ENCODE assay signal across 8 mouse cellular contexts in the genomic region with DNA sequence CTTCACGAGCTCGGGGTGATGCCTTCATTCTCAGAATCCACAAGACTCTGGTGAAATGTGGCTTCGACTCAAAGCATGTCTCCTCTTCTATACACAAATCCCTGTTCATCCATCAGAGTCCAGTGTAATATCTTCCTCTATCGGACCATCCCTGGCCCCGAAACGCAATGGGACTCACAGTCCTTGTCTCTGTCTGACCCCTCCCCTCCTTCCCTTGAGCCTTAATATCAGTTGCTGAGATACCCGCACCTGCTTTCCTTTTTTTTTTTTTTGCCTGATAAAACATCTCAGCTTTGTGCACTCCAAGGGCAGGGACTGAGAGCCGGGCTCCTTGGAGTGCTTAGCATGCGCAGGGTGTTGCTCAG. TPM values are rescaled to one million over a fixed set of nuclear protein-coding genes. Genes with fewer than 3 reads are reported as not detected.
A peak's percentile ranks its signal among the peaks of the same experiment; 100 is the strongest.
DNase-seq lines count a peak whose midpoint lies in the region; ATAC-seq and TF ChIP-seq lines count a peak whose summit lies in the region.

No protein-coding gene starts in this region.

- 7% methylated on average over 9 of the region's 9 CpGs for WGBS in lung, adult 2 months
- WGBS in forebrain, embryonic 10.5 days, result 6% methylated on average over 9 of the region's 9 CpGs
- 11% methylated on average over 9 of the region's 9 CpGs for WGBS in limb, embryonic 11.5 days
- 6% methylated on average over 9 of the region's 9 CpGs for WGBS in neural tube, embryonic 15.5 days

- TF ChIP-seq CTCF in lung, adult 2 months (IDR thresholded peaks at IDR 0.05; ENCODE audit: insufficient read depth, low read length), result no peak

- no peak for DNase-seq in lung, adult 2 months
- DNase-seq in lung, adult 18-20 months, result no peak
- DNase-seq in forebrain, embryonic 10.5 days (ENCODE audit: extremely low spot score, low spot score), result peak; percentile 40
- no peak for DNase-seq in limb, embryonic 11.5 days (ENCODE audit: low spot score)
- DNase-seq in left cerebral cortex, postnatal 25 days (ENCODE audit: low spot score in 2 of 2), result no peak
- DNase-seq in adrenal gland, postnatal 10 days, result no peak

- peak overlapping the region; percentile 78 for H3K9ac ChIP-seq in limb, embryonic 11.5 days (ENCODE audit: low read length)
- peak overlapping the region; percentile 85 for H3K9ac ChIP-seq in neural tube, embryonic 15.5 days (replicated peaks)

- TF ChIP-seq POLR2A in lung, adult 2 months (IDR thresholded peaks at IDR 0.05; ENCODE audit: borderline replicate concordance, extremely low read depth, low read depth, low read length), result no peak

- H3K9me3 ChIP-seq in forebrain, embryonic 10.5 days, result no peaks in the 10 kb centered on the region
- H3K9me3 ChIP-seq in limb, embryonic 11.5 days (ENCODE audit: control insufficient read depth, low read length), result no peaks in the 10 kb centered on the region
- no peaks in the 10 kb centered on the region for H3K9me3 ChIP-seq in neural tube, embryonic 15.5 days (replicated peaks)

- peak overlapping the region; percentile 93 for H3K4me2 ChIP-seq in limb, embryonic 11.5 days (ENCODE audit: low read depth, severe bottlenecking)
- H3K4me2 ChIP-seq in neural tube, embryonic 15.5 days, result peak overlapping the region; percentile 93

- intact Hi-C loops in left cerebral cortex, postnatal 25 days (cut with DNase I), result loop anchor here (10.0 kb wide), 1 partner anchor 222 kb away; a partner anchor contains a TSS

- H3K27me3 ChIP-seq in forebrain, embryonic 10.5 days (ENCODE audit: poor library complexity, severe bottlenecking), result peaks cover 49% of the 10 kb centered on the region
- no peaks in the 10 kb centered on the region for H3K27me3 ChIP-seq in limb, embryonic 11.5 days (ENCODE audit: control insufficient read depth, insufficient read depth, low read length)
- no peaks in the 10 kb centered on the region for H3K27me3 ChIP-seq in neural tube, embryonic 15.5 days (replicated peaks)

- no peak for ATAC-seq in limb, embryonic 11.5 days (ENCODE audit: insufficient number of reproducible peaks, low FRiP score, low TSS enrichment, low read depth)
- no peak for ATAC-seq in neural tube, embryonic 15.5 days (ENCODE audit: low FRiP score)
- no peak for ATAC-seq in erythroblast, adult 5-6 weeks (replicated peaks; ENCODE audit: low FRiP score, poor library complexity, severe bottlenecking)

- H3K36me3 ChIP-seq in forebrain, embryonic 10.5 days (replicated peaks), result no peaks in the 10 kb centered on the region
- H3K36me3 ChIP-seq in limb, embryonic 11.5 days (ENCODE audit: control insufficient read depth, insufficient read depth, low read length), result no peaks in the 10 kb centered on the region
- no peaks in the 10 kb centered on the region for H3K36me3 ChIP-seq in neural tube, embryonic 15.5 days

- H3K27ac ChIP-seq in forebrain, embryonic 10.5 days, result peak overlapping the region; percentile 92
- no peak overlapping the region for H3K27ac ChIP-seq in limb, embryonic 11.5 days (replicated peaks; ENCODE audit: low read depth, low read length)
- peak overlapping the region; percentile 86 for H3K27ac ChIP-seq in neural tube, embryonic 15.5 days (replicated peaks)

- peak overlapping the region; percentile 22 for H3K4me3 ChIP-seq in lung, adult 2 months (replicated peaks; ENCODE audit: extremely low read depth, low read depth, low read length)
- peak overlapping the region; percentile 78 for H3K4me3 ChIP-seq in forebrain, embryonic 10.5 days
- peak overlapping the region; percentile 76 for H3K4me3 ChIP-seq in limb, embryonic 11.5 days (ENCODE audit: low read depth, low read length)
- H3K4me3 ChIP-seq in neural tube, embryonic 15.5 days (replicated peaks), result peak overlapping the region; percentile 73

- H3K4me1 ChIP-seq in lung, adult 2 months (ENCODE audit: control insufficient read depth, insufficient read depth, low read length), result peaks cover 1% of the 10 kb centered on the region; the same call in 1 of the 2 replicates
- peaks cover 49% of the 10 kb centered on the region for H3K4me1 ChIP-seq in forebrain, embryonic 10.5 days
- peaks cover 7% of the 10 kb centered on the region for H3K4me1 ChIP-seq in limb, embryonic 11.5 days (ENCODE audit: control insufficient read depth, insufficient read depth, low read length)
- H3K4me1 ChIP-seq in neural tube, embryonic 15.5 days, result peaks cover 48% of the 10 kb centered on the region

RNA-seq across cellular contexts. Expression of a gene that starts 0.7 kb away (rescaled TPM):
- polyA plus RNA-seq in lung, adult 2 months (2012; rRNA removed), result 46.2 and 49.4 TPM in 2 replicates
- polyA plus RNA-seq in forebrain, embryonic 10.5 days (2016; fragmentation: Nextera tagmentation; extraction: Ambion mirVana), result 10.5 and 12.0 TPM in 2 replicates
- 14.9 and 15.4 TPM in 2 replicates for polyA plus RNA-seq in limb, embryonic 11.5 days (2014; fragmentation: Nextera tagmentation; extraction: Ambion mirVana)
- 20.3 and 20.7 TPM in 2 replicates for polyA plus RNA-seq in neural tube, embryonic 15.5 days (2015; fragmentation: Nextera tagmentation; extraction: Ambion mirVana)
- total RNA-seq in left cerebral cortex, postnatal 25 days (2021), result 10 to 100 TPM; 48.8 to 51.4 TPM
- not detected in 2 replicates for total RNA-seq in erythroblast, adult 5-6 weeks (2015; ENCODE audit: low replicate concordance)
- total RNA-seq in erythroblast, adult 5-6 weeks (2017; ENCODE audit: low replicate concordance), result 0.85 TPM in 1 of 2 replicates, not detected in the other
- total RNA-seq in adrenal gland, postnatal 10 days (2021), result 10 to 100 TPM; 32.5 to 32.9 TPM

RNA-seq across cellular contexts. Expression of a gene that starts 28.9 kb away (rescaled TPM):
- polyA plus RNA-seq in lung, adult 2 months (2012; rRNA removed), result 22.6 and 24.2 TPM in 2 replicates
- polyA plus RNA-seq in forebrain, embryonic 10.5 days (2016; fragmentation: Nextera tagmentation; extraction: Ambion mirVana), result 237 and 245 TPM in 2 replicates
- polyA plus RNA-seq in limb, embryonic 11.5 days (2014; fragmentation: Nextera tagmentation; extraction: Ambion mirVana), result 176 and 182 TPM in 2 replicates
- 90.2 and 120 TPM in 2 replicates for polyA plus RNA-seq in neural tube, embryonic 15.5 days (2015; fragmentation: Nextera tagmentation; extraction: Ambion mirVana)
- 10 to 100 TPM; 24.8 to 26.5 TPM for total RNA-seq in left cerebral cortex, postnatal 25 days (2021)
- 15.4 and 25.7 TPM in 2 replicates for total RNA-seq in erythroblast, adult 5-6 weeks (2015; ENCODE audit: low replicate concordance)
- total RNA-seq in erythroblast, adult 5-6 weeks (2017; ENCODE audit: low replicate concordance), result 28.7 and 31.4 TPM in 2 replicates
- 100 to 1,000 TPM; 244 to 274 TPM for total RNA-seq in adrenal gland, postnatal 10 days (2021)

Comparison
In these comparisons a context has a peak if more than half of its experiments do, and no peak if none do; other contexts are left out.
1. H3K4me3 ChIP-seq: peak in every context shown above with its lines; median percentile 78 in forebrain, embryonic 10.5 days; 76 in limb, embryonic 11.5 days; 73 in neural tube, embryonic 15.5 days; 22 in lung, adult 2 months.